Mouse (Mus musculus) lung, postnatal 4 days (tissue): ENCODE measurements around the gene Hadha.
A peak's percentile ranks its signal among the peaks of the same experiment; 100 is the strongest.

Source experiments
- DNase-seq, 2 experiments: peaks; one replicate each; pipeline ENCODE4 v3.0.0; 2021

Hadha gene

GRCm38 (mm10) chr5:30153222-30153621, 1.7 kb downstream of the Hadha start:
- no peak for DNase-seq

DNA sequence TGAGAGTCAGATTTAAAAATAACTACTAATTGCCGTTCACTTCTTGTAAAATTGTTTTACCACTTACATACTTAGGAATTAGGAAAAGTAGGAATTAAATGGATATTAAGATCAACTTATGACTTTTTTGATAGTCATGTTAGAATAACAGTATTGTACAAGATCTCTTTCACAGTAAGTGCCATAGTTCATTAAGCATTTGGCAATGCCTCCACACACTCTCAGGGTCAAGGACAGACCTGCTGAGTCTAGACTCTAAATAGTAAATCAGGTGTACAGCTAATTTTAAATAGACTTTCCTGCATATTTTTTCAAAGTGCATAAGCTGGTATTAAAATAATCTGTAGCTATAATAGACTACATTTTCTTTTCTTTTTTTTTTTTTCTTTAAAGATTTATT, 2.5 kb downstream of the Hadha start:
- DNase-seq = no peak

GRCm38 (mm10) chr5:30152007-30152406, 3.0 kb downstream of the Hadha start:
- DNase-seq = no peak

DNA sequence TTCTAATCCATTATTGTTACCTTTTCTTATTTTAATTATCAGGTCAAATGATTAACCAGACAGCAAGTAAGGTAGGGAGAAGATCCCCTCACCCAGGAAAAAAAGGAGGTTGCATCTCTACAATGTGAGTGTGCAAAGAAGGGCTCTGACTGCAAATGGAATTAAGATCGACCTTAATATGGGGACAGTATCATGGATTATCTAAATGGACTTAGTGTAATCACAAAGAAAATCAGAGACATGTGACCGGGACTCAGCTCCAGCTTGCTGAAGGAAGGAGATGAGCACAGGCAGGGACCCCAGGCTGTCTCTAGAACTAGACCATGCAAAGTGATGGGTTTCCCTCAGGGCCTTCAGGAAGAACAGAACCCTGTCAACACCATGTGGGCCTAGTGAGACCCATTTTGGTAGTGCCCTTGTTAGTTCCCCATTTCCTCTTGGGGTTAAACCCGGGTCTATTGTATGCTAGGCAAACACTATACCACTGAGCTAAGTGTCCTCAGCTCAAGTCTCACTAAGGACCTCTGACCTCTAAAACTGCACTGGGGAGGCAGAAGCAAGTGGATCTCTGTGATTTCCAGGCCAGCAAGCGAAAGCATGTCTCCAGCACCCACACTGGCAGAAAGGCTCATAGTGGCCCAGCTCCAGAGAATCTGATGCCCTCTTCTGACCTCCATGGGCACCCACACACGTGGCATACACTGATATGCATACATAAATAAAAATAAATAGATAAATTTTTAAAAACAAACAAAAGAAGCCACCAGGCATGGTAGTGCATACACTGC, 6.6 kb downstream of the Hadha start:
- no peak for DNase-seq

GRCm38 (mm10) chr5:30146526-30146925, 8.4 kb downstream of the Hadha start:
- DNase-seq = no peak

DNA sequence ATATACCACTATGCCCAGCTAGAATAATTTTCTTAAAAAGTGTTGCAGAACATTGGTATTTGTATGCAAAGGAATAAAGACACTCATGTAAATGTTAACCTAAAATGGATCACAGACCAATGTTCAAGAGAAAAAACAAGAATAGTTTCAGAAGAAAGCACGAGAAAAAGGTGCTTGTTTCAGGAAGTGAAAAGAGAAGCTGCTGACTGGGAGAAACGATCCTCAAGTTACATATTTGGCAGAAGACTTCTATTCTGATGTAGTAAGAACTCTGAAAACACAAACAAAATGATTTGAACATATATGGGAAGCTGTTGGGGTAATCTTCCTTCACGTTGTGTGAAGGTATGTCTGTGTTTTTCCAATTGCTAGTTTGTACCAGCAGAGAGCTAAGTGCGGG, 16.8 kb downstream of the Hadha start:
- no peak for DNase-seq

- no peak for DNase-seq
These were observed 17.7 kb downstream of the Hadha start for GRCm38 (mm10) chr5:30137271-30137670.

- DNase-seq = no peak
These were observed 19.2 kb downstream of the Hadha start for GRCm38 (mm10) chr5:30135711-30136231.

DNA sequence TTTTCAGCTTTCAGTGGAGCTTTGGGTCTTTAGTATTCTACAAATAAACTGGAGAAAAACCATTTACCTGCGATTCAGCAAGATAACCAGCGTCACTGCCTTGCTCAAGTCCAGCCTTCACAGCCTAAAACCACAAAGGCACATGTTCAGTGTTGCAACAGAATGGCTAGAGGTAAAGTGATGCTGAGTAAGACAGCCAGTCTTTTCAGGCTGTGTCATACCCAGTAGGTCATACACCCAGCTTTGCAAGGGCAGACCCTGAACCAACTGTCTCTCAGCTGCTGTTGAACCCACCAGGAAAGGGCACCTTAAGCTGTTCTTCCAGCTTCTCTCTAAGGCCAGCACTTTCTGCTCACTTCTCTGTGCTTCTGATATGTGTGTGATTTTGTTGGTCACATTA, 22.8 kb downstream of the Hadha start:
- DNase-seq = no peak

DNA sequence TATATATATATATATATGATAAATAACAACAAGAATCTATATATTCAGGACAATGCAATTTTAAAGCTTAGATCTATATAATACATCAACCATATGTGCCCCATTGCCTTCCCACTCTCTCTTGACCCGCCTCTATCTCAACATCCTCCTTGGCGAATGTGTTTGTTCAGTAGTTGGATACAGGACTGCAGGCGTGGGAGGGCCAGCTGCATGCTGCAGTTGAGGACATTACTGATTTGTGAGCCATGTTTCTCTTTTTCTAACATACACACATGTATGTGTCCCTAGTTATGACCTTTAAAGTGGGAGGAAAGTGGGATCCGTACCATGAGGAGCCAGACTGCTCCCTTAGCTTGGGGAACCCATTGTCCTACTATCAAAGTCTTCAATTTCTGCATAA, 23.7 kb downstream of the Hadha start:
- no peak for DNase-seq

DNA sequence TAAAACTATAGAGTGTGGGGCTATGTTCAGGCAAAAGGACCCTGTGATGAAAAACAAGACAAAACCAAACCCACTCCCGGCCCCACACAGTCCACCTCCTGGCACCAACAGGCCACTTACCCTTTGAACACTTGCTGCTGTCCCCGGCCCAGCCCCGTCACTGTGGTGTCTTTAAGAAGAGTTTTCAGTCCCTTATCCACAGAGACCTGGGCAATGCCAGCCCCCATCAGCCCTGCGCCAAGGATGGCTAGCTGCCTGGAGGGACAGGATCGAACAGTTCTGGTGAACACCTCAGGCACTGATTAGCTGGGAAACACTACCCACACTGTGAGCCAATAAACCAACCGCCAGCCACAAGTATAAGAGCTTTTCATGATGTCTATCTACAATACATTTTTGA, 26.3 kb downstream of the Hadha start:
- no peak for DNase-seq

DNA sequence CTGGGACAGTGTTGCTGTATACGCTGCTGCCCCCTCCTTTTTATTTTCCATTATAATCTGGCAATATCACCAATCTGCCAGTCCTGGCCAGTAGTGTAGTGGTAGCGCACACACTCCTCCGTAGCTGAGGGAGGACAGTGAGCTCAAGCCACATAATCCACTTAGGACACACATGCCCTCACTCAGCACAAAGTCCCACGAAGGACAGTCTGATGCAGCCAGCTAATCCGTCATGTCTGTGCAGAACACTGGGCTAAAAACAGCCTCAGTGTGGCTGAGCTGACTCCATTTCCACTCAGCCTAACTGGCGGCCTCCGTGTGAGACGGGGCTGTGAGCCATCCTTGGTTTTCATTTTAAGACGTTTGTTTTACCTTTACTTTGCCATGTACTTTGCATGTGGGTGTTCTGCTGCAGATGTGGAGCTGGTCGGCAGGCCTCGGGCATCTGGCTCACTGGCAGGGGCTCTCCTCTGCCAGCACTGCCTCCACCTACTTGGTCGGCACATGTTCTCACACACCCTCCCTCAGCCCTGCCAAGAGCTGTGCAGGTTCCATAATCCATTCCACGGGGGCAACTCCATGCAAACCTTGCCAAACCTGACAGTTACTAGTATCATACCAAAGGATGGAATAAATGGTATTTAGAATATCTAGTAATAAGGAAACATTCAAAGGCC, 26.9 kb downstream of the Hadha start:
- DNase-seq = no peak

- no peak for DNase-seq
These were observed 28.2 kb downstream of the Hadha start for GRCm38 (mm10) chr5:30126756-30127155.

- no peak for DNase-seq
These were observed 29.4 kb downstream of the Hadha start for GRCm38 (mm10) chr5:30125587-30125986.

DNA sequence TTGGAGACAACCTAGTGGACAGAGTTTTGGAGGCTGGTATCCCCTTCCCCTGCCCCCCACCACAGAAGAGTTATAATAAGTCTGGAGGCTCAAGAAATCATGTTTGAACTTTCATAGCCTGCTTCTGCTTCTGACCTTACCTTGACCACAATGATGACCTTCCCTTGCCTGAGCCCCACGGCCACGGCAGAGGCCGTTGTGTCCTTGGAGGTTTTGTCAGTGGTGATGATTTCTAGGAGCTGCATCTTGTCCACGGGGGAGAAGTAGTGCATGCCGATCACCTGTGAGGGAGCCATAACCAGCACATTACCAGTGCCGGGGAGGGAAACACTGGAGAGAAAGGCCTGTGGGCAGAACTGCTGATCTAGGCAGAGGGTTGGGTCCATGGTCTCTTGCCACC, 32.5 kb downstream of the Hadha start:
- no peak for DNase-seq

GRCm38 (mm10) chr5:30120106-30120505, 34.9 kb downstream of the Hadha start:
- no peak for DNase-seq

- DNase-seq = no peak
These were observed 35.8 kb downstream of the Hadha start for GRCm38 (mm10) chr5:30119163-30119562.

GRCm38 (mm10) chr5:30118018-30118417, 36.9 kb downstream of the Hadha start:
- no peak for DNase-seq

DNA sequence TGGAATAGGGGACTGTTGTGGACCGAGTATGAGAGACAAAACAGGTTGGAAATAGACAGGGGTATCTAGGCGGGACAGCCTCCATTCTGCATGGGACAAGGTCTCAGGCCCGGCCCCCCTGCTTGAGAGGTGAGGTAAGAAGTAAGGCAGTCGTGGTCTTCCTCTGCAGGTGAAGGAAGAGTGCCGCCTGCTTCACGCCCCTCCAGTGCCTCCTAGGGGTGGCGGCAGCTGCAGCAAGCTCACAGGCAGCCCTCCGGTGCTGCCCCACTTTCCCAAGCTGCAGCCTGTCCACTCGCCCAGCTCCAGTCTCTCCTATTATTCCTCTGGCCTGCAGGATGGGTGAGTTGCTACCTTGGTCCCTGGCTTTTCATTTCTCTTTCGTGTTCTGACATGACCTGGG, 39.2 kb downstream of the Hadha start:
- peak in 1 of 2 experiments; percentile 12 for DNase-seq

- DNase-seq = no peak
These were observed 40.2 kb downstream of the Hadha start for GRCm38 (mm10) chr5:30114761-30115140.

GRCm38 (mm10) chr5:30113881-30114760, 40.8 kb downstream of the Hadha start:
- DNase-seq = peak; percentile 83 to 86

DNA sequence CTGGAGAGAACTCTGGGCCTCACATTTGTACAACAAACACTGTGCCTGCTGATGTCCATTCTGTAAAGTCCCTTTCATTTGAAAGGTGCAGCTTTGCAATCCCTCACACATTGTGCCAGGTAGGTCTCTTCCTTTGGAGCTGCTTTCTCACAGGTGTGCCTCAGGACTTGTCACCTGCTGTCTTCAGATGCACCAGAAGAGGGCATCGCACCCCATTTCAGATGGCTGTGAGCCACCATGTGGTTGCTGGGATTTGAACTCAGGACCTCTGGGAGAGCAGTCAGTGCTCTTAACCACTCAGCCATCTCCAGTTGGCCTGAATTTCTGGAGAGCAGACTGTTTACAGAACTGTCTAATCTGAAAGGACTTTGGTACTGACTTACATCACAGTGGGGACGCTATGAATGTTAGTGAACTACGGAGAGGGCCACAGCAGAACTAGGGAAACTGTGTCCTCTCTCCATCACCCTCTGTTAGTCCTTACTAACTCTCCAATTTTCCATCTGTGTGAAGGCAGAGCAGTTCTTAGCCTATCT, 42.4 kb downstream of the Hadha start:
- no peak for DNase-seq

DNA sequence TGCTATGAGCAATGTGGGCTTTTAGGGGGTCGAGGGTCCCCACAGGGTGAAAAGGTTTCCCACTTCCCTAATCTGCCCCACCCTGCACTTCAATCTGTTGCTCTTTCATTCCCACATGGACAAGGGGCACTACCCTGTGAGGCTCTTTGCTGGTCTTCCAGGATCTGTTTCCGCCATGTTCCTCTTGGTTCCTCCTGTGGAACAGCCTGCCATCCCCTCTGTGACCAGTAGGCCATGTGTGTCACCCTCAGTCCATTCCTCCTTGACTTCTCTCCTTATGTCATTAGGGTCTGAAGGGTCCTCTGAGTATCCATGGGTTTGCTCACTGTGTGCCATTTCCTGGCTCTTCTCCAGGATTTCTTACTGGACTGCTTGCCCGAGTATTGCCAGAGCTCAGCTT, 43.2 kb downstream of the Hadha start:
- DNase-seq = no peak
